Mouse (Mus musculus) midbrain, embryonic 15.5 days (tissue): Measurements from ENCODE around the gene Narf. TPM values are rescaled to one million over a fixed set of nuclear protein-coding genes. Genes with fewer than 3 reads are reported as not detected.
A peak's percentile ranks its signal among the peaks of the same experiment; 100 is the strongest.

ENCODE experiments used
- ATAC-seq: fragments of 200-750 bp; cut with Nextera tagmentation; replicated peaks from 2 replicates; pipeline ENCODE4 v1.8.0; 2017; ENCODE audit warnings: moderate TSS enrichment
- H3K27ac ChIP-seq: fragments of 300-500 bp; sonication (generic); 2 replicates; pipeline ENCODE4 v1.5.1; 2015; ENCODE audit warnings: mild to moderate bottlenecking, inconsistent platforms
- H3K27me3 ChIP-seq: fragments of 300-500 bp; sonication (generic); replicated peaks from 2 replicates; pipeline ENCODE4 v1.6.1; 2015; ENCODE audit warnings: inconsistent platforms
- H3K36me3 ChIP-seq: fragments of 300-500 bp; sonication (generic); replicated peaks from 2 replicates; pipeline ENCODE4 v1.6.1; 2015; ENCODE audit warnings: inconsistent platforms
- H3K4me1 ChIP-seq: fragments of 300-500 bp; sonication (generic); 2 replicates; pipeline ENCODE4 v1.6.1; 2015; ENCODE audit warnings: inconsistent platforms
- H3K4me2 ChIP-seq: fragments of 300-500 bp; sonication (generic); 2 replicates; pipeline ENCODE4 v1.6.1; 2015; ENCODE audit warnings: inconsistent platforms, mild to moderate bottlenecking, moderate library complexity
- H3K4me3 ChIP-seq: fragments of 300-500 bp; sonication (generic); 2 replicates; pipeline ENCODE4 v1.5.1; 2015; ENCODE audit warnings: mild to moderate bottlenecking, inconsistent platforms
- H3K9ac ChIP-seq: fragments of 300-500 bp; sonication (generic); 2 replicates; pipeline ENCODE4 v1.6.1; 2015; ENCODE audit warnings: mild to moderate bottlenecking, inconsistent platforms
- H3K9me3 ChIP-seq: fragments of 300-500 bp; sonication (generic); 2 replicates; pipeline ENCODE4 v1.6.1; 2016; ENCODE audit warnings: inconsistent platforms
- WGBS: fragments of 180-500 bp; shearing (Covaris S2); methylation state at CpG from one replicate; pipeline ENCODE4 v1.1.7; 2015; ENCODE audit warnings: mixed read lengths; 5-methylcytosine and 5-hydroxymethylcytosine counted together
- polyA plus RNA-seq: library from polyadenylated mRNA; unstranded; fragments of >200 nt; fragmentation: Nextera tagmentation; extraction: Ambion mirVana; gene quantifications from 2 replicates; pipeline ENCODE4 v1.2.1, GENCODE M21; 2015

Gene Narf
- 101 and 106 TPM in 2 replicates for polyA plus RNA-seq

- H3K27ac ChIP-seq = peak within 1 kb of the TSS; percentile 99
- no peaks in the 10 kb centered on the region for H3K9me3 ChIP-seq
- under 1% methylated on average over 50 of the region's 50 CpGs for WGBS
- no peaks in the 10 kb centered on the region for H3K27me3 ChIP-seq
- H3K4me3 ChIP-seq = peak within 1 kb of the TSS; percentile 61
- peaks cover 41% of the 10 kb centered on the region for H3K4me1 ChIP-seq
- peak within 1 kb of the TSS; percentile 56 for H3K4me2 ChIP-seq
- H3K36me3 ChIP-seq = no peaks in the 10 kb centered on the region
- peak; percentile 99 for ATAC-seq
- H3K9ac ChIP-seq = peak within 1 kb of the TSS; percentile 81
These were observed at the start of gene Narf for GRCm38 (mm10) chr11:121236564-121237344. Gene Narf (plus strand): TSS chr11:121237253.

DNA sequence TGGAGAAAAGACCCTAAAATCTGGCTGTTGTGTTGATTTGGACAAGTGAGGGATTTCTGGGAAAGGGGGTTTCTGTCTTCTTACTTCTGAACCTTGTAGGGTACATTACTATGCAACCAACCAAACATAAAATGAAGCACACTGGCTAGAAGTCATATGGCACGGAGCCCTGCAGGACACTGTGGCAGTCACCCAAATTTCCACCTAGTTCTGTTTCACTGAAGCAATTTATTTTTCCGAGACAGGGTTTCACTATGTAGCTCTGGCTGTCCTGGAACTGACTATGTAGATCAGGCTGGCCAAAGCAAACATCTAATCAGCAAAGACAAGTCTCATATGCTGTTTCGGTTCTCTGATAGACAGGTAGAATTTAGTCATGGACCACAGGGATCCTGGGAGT, 47.4 kb upstream of the Narf start:
- no peak for ATAC-seq
- Histone ChIP-seq H3K27me3 (no peaks in the 10 kb centered on the region), H3K27ac (no peak overlapping the region), H3K4me2 (no peak overlapping the region), H3K9me3 (no peaks in the 10 kb centered on the region), H3K36me3 (0 out of 2 replicates have a peak, but pooled peaks cover under 1% of the 10 kb centered on the region), H3K4me1 (no peaks in the 10 kb centered on the region), H3K4me3 (no peak overlapping the region), H3K9ac (no peak overlapping the region)
- 88% methylated on average over 3 of the region's 3 CpGs for WGBS

- WGBS = 82% methylated on average over 2 of the region's 2 CpGs
- no peak overlapping the region for H3K9ac ChIP-seq
- ATAC-seq = no peak
These were observed 44.3 kb upstream of the Narf start for GRCm38 (mm10) chr11:121192742-121193141.

DNA sequence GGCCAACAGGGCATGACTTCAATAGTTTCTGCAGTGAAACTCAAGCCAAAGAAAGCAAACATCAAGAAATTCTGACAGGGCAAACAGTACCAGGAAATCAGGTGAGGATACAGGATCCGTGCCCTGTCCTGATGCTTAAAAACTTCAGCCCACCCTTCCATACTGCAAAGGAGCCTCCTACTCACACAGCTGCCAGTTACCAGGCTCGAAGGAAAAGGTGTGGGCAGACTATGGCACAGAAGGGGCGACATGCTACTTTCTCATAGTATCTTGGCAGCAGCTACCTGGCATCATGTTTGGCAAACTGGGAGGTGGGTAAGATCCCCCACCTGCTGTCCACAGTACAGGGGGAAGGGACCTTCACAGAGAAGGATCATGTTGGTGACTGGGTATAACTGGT, 43.6 kb upstream of the Narf start:
- peaks cover 8% of the 10 kb centered on the region; the same call in 1 of the 2 replicates for H3K36me3 ChIP-seq
- no peak overlapping the region for H3K4me2 ChIP-seq
- H3K27ac ChIP-seq = no peak overlapping the region
- no peaks in the 10 kb centered on the region for H3K4me1 ChIP-seq
- no peak overlapping the region for H3K4me3 ChIP-seq
- no peaks in the 10 kb centered on the region for H3K9me3 ChIP-seq
- H3K9ac ChIP-seq = no peak overlapping the region
- ATAC-seq = no peak
- WGBS = 80% methylated on average over 3 of the region's 3 CpGs
- no peaks in the 10 kb centered on the region for H3K27me3 ChIP-seq

More at GRCm38 (mm10) chr11:121192742-121193141, 44.3 kb upstream of the Narf start:
- Histone ChIP-seq H3K4me1 (no peaks in the 10 kb centered on the region), H3K9me3 (no peaks in the 10 kb centered on the region), H3K36me3 (peaks cover 8% of the 10 kb centered on the region; the same call in 1 of the 2 replicates), H3K4me3 (no peak overlapping the region), H3K27ac (no peak overlapping the region), H3K27me3 (no peaks in the 10 kb centered on the region), H3K4me2 (no peak overlapping the region)

DNA sequence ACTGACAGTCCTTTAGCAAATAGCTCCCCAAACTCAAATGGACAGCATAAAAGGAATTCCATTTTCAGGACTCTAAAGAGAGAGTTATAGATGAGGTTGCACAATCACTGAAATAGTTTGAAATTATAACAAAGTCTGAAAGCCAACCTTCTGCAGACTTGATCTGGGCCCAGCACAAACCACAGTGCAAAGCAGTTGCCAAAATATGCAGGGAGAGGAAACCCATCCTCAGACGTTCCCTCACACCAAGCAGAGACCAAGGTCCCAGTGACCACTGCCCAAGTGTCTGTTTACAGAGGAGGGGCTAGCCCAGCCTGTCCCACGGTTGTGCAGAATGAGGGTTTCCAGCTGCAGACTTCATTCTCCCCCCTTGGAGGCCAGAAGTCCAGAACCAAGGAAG, 38.4 kb upstream of the Narf start:
- H3K27me3 ChIP-seq = no peaks in the 10 kb centered on the region
- no peak overlapping the region for H3K27ac ChIP-seq
- H3K4me3 ChIP-seq = no peak overlapping the region
- H3K36me3 ChIP-seq = peaks cover 8% of the 10 kb centered on the region; the same call in 1 of the 2 replicates
- H3K9ac ChIP-seq = no peak overlapping the region
- no peaks in the 10 kb centered on the region for H3K9me3 ChIP-seq
- ATAC-seq = no peak
- 69% methylated on average over 2 of the region's 2 CpGs for WGBS
- peaks cover 5% of the 10 kb centered on the region for H3K4me1 ChIP-seq
- no peak overlapping the region for H3K4me2 ChIP-seq

DNA sequence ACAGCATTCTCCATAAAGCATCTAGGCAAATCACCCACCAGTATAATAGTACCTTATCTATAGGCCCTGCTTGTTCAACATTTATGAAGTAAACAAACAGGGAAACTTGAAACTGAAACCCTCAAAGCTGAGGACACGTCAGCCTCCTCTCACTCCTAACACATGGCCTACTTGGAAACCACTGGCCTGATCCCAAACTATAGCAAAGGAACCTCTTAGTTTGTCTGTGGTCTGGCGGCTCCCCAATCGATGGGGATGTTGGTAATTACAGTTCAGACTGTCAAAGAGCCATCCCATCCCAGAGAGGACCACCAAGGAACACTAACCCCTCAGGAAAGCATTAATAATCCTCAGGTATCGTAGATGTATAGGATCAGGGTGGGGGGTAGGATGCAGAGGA, 37.2 kb upstream of the Narf start:
- Histone ChIP-seq H3K27me3 (no peaks in the 10 kb centered on the region), H3K4me3 (no peak overlapping the region), H3K27ac (no peak overlapping the region), H3K9me3 (no peaks in the 10 kb centered on the region), H3K36me3 (peaks cover 6% of the 10 kb centered on the region; the same call in 1 of the 2 replicates), H3K9ac (no peak overlapping the region), H3K4me2 (no peak overlapping the region), H3K4me1 (peaks cover 8% of the 10 kb centered on the region)
- no peak for ATAC-seq
- 76% methylated on average over 4 of the region's 4 CpGs for WGBS

GRCm38 (mm10) chr11:121200781-121201180, 36.3 kb upstream of the Narf start:
- no peak overlapping the region for H3K4me2 ChIP-seq
- H3K9me3 ChIP-seq = no peaks in the 10 kb centered on the region
- H3K9ac ChIP-seq = no peak overlapping the region
- no peak overlapping the region for H3K4me3 ChIP-seq
- no peak for ATAC-seq
- H3K36me3 ChIP-seq = peaks cover 4% of the 10 kb centered on the region; the same call in 1 of the 2 replicates
- H3K27me3 ChIP-seq = no peaks in the 10 kb centered on the region
- WGBS = 89% methylated on average over 6 of the region's 6 CpGs
- peaks cover 12% of the 10 kb centered on the region for H3K4me1 ChIP-seq
- H3K27ac ChIP-seq = no peak overlapping the region

- ATAC-seq = no peak
- H3K9ac ChIP-seq = no peak overlapping the region
These were observed 35.4 kb upstream of the Narf start for GRCm38 (mm10) chr11:121201436-121202198.

DNA sequence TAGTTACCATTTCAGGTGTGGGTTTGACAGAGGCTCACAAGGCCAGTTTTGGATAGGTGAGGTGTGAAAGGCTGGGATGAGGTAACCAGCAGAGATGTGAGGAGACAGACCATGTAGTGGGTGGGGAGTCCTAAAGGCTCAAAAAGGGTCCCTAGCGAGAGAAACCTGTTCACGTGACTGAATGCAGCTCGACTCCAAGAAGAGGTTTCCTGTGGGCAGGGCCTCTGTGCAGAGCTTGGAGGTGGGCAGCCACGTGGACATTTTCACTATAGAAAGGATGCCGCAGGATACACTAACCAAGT, 33.2 kb upstream of the Narf start:
- peaks cover 9% of the 10 kb centered on the region; the same call in 1 of the 2 replicates for H3K36me3 ChIP-seq
- peak overlapping the region; percentile 73 for H3K9ac ChIP-seq
- no peaks in the 10 kb centered on the region for H3K9me3 ChIP-seq
- 0% methylated on average over 5 of the region's 5 CpGs for WGBS
- peaks cover 12% of the 10 kb centered on the region for H3K4me1 ChIP-seq
- H3K27ac ChIP-seq = peak overlapping the region; percentile 90
- H3K4me2 ChIP-seq = peak overlapping the region; percentile 59
- no peak for ATAC-seq
- no peaks in the 10 kb centered on the region for H3K27me3 ChIP-seq
- H3K4me3 ChIP-seq = peak overlapping the region; percentile 68

More at GRCm38 (mm10) chr11:121201436-121202198, 35.4 kb upstream of the Narf start:
- H3K4me1 ChIP-seq = peaks cover 12% of the 10 kb centered on the region
- no peak overlapping the region for H3K27ac ChIP-seq
- no peaks in the 10 kb centered on the region for H3K36me3 ChIP-seq
- no peak overlapping the region for H3K4me3 ChIP-seq
- no peaks in the 10 kb centered on the region for H3K9me3 ChIP-seq
- 63% methylated on average over 11 of the region's 11 CpGs for WGBS
- H3K4me2 ChIP-seq = no peak overlapping the region
- H3K27me3 ChIP-seq = no peaks in the 10 kb centered on the region

- WGBS = under 1% methylated on average over 70 of the region's 70 CpGs
- Histone ChIP-seq H3K9me3 (no peaks in the 10 kb centered on the region), H3K4me3 (peak within 1 kb of the TSS; percentile 68), H3K36me3 (peaks cover 9% of the 10 kb centered on the region; the same call in 1 of the 2 replicates), H3K27me3 (no peaks in the 10 kb centered on the region), H3K27ac (peak within 1 kb of the TSS; percentile 90), H3K9ac (peak within 1 kb of the TSS; percentile 73), H3K4me1 (peaks cover 12% of the 10 kb centered on the region), H3K4me2 (peak within 1 kb of the TSS; percentile 59)
- peak; percentile 97 for ATAC-seq
These were observed 32.7 kb upstream of the Narf start, which contains the start of the genes Hexdc and Ogfod3 for GRCm38 (mm10) chr11:121204161-121205006. Gene Hexdc (plus strand): TSS chr11:121204433. Gene Ogfod3 (minus strand): TSS chr11:121204711.

GRCm38 (mm10) chr11:121216831-121217230, 20.2 kb upstream of the Narf start:
- no peaks in the 10 kb centered on the region for H3K4me1 ChIP-seq
- H3K27me3 ChIP-seq = no peaks in the 10 kb centered on the region
- no peak overlapping the region for H3K4me2 ChIP-seq
- ATAC-seq = no peak
- H3K9ac ChIP-seq = no peak overlapping the region
- H3K36me3 ChIP-seq = peaks cover 27% of the 10 kb centered on the region; the same call in 1 of the 2 replicates
- H3K9me3 ChIP-seq = no peaks in the 10 kb centered on the region
- 93% methylated on average over 3 of the region's 3 CpGs for WGBS
- no peak overlapping the region for H3K4me3 ChIP-seq
- no peak overlapping the region for H3K27ac ChIP-seq
